28 mouse cellular contexts compared by ENCODE assay signal in the genomic region with DNA sequence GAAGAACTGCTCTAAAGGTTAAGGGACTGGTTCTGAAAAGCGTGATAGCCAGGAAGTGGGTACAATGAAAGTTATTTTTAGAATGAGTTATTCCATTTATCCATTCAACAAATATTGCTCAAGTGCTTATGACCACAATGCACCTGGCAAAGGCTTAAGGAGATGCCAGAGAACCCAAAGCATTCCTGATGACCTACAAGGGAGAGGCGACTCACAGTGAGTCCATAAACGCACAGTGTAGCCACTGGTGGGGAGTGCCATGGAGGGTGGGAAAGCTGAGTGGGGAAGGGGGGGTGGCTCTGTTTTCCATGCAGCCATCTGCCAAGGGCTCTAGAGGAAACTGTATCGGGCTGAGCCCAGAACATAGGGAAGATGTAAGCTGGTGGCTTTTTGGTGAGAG. TPM values are rescaled to one million over a fixed set of nuclear protein-coding genes. Genes with fewer than 3 reads are reported as not detected.
DNase-seq lines count a peak whose midpoint lies in the region; ATAC-seq and TF ChIP-seq lines count a peak whose summit lies in the region.
"Had no signal": no experiment of that assay in that cellular context is flagged by ENCODE, and none has a peak within 500 bp of the region (broad histone marks: within the 10 kb centered on the region; RNA-seq: fewer than 3 reads in every experiment).

No protein-coding gene starts in this region.

- in situ Hi-C loops in Patski (cut with MboI; ENCODE audit: low pct_unique_long_range_greater_than_20kb), result loop anchor here (25.0 kb wide), 1 partner anchor 437 kb away; no protein-coding TSS in a partner anchor

- H3K79me2 ChIP-seq in C2C12 (ENCODE audit: control insufficient read depth, insufficient read depth), result no peaks in the 10 kb centered on the region

- peak; percentile 78 for ATAC-seq in Patski
- ATAC-seq in lung, embryonic 16.5 days (ENCODE audit: low read depth), result peak; percentile 72; the same call in 1 of the 2 replicates
- ATAC-seq in forebrain, embryonic 14.5 days, result no peak
- ATAC-seq: liver, postnatal 0 days had no signal

- H3K27me3 ChIP-seq in C2C12 (ENCODE audit: control insufficient read depth, insufficient read depth, insufficient read length) (peaks cover 44% of the 10 kb centered on the region), Patski (no peaks in the 10 kb centered on the region)
- no peaks in the 10 kb centered on the region; the same call in 1 of the 2 replicates for H3K27me3 ChIP-seq in lung, embryonic 16.5 days (ENCODE audit: control insufficient read depth, insufficient read depth, low read depth, low read length)
- H3K27me3 ChIP-seq in forebrain, embryonic 14.5 days (replicated peaks; ENCODE audit: control insufficient read depth, insufficient read depth, low read length), result no peaks in the 10 kb centered on the region
- H3K27me3 ChIP-seq: hindbrain, embryonic 15.5 days; neural tube, embryonic 15.5 days had no signal

- H3ac ChIP-seq in C2C12 (ENCODE audit: control insufficient read depth, insufficient read length, low read depth), result no peak overlapping the region

- H3K9me3 ChIP-seq in lung, embryonic 16.5 days (ENCODE audit: control insufficient read depth, low read length), result no peaks in the 10 kb centered on the region
- H3K9me3 ChIP-seq in forebrain, embryonic 14.5 days (replicated peaks; ENCODE audit: control insufficient read depth, low read length), result no peaks in the 10 kb centered on the region
- H3K9me3 ChIP-seq: heart, embryonic 15.5 days; hindbrain, embryonic 15.5 days; neural tube, embryonic 15.5 days had no signal

- no peak overlapping the region for H3K4me3 ChIP-seq in C2C12 (ENCODE audit: insufficient read depth, poor library complexity, severe bottlenecking)
- H3K4me3 ChIP-seq in lung, embryonic 16.5 days (ENCODE audit: low read length), result no peak overlapping the region
- H3K4me3 ChIP-seq in forebrain, embryonic 14.5 days (ENCODE audit: low read depth, low read length), result no peak overlapping the region
- H3K4me3 ChIP-seq: gastrocnemius, adult 2 months; heart, embryonic 15.5 days; hindbrain, embryonic 15.5 days; neural tube, embryonic 15.5 days had no signal

- peaks cover 15% of the 10 kb centered on the region; the same call in 1 of the 2 replicates for H3K4me1 ChIP-seq in lung, embryonic 16.5 days (replicated peaks; ENCODE audit: control insufficient read depth, insufficient read depth, low read length)
- no peaks in the 10 kb centered on the region for H3K4me1 ChIP-seq in forebrain, embryonic 14.5 days (ENCODE audit: control insufficient read depth, insufficient read depth, low read length)
- H3K4me1 ChIP-seq: heart, embryonic 15.5 days; neural tube, embryonic 15.5 days had no signal

- POLR2A ChIA-PET in Patski (lab: Charles Lee), result no interaction called here

- H3K36me3 ChIP-seq in C2C12 (ENCODE audit: control insufficient read depth, insufficient read depth), result no peaks in the 10 kb centered on the region
- H3K36me3 ChIP-seq in lung, embryonic 16.5 days (ENCODE audit: control insufficient read depth, insufficient read depth, low read length), result no peaks in the 10 kb centered on the region
- no peaks in the 10 kb centered on the region for H3K36me3 ChIP-seq in forebrain, embryonic 14.5 days (ENCODE audit: control insufficient read depth, insufficient read depth, low read length)
- H3K36me3 ChIP-seq: heart, embryonic 15.5 days; hindbrain, embryonic 15.5 days; neural tube, embryonic 15.5 days had no signal

- CTCF ChIA-PET in Patski (lab: Charles Lee), result no interaction called here

- H3K27ac ChIP-seq in lung, embryonic 16.5 days (ENCODE audit: low read length), result peak overlapping the region; percentile 72
- no peak overlapping the region for H3K27ac ChIP-seq in forebrain, embryonic 14.5 days (ENCODE audit: low read depth, low read length)
- H3K27ac ChIP-seq: gastrocnemius, adult 2 months; heart, embryonic 15.5 days; hindbrain, embryonic 15.5 days; neural tube, embryonic 15.5 days had no signal

- H3K9ac ChIP-seq in lung, embryonic 16.5 days (ENCODE audit: low read length), result no peak overlapping the region
- H3K9ac ChIP-seq in forebrain, embryonic 14.5 days (ENCODE audit: low read length), result no peak overlapping the region
- H3K9ac ChIP-seq: heart, embryonic 15.5 days; hindbrain, embryonic 15.5 days; liver, postnatal 0 days; neural tube, embryonic 15.5 days had no signal

- H3K4me2 ChIP-seq in lung, embryonic 16.5 days (ENCODE audit: low read depth, low read length), result no peak overlapping the region
- no peak overlapping the region for H3K4me2 ChIP-seq in forebrain, embryonic 14.5 days (ENCODE audit: low read length)
- H3K4me2 ChIP-seq: heart, embryonic 15.5 days; hindbrain, embryonic 15.5 days; neural tube, embryonic 15.5 days had no signal

- 22% methylated on average over 4 of the region's 4 CpGs for whole genome bisulfite sequencing in lung, embryonic 16.5 days
- 50% methylated on average over 4 of the region's 4 CpGs for WGBS in forebrain, embryonic 14.5 days

- no peak for DNase-seq in Patski (ENCODE audit: low read depth, low spot score)
- DNase-seq in lung, postnatal 4 days, result peak; percentile 36 to 50
- no peak for DNase-seq in forebrain, embryonic 14.5 days (ENCODE audit: low spot score)
- no peak for DNase-seq in kidney, adult 9 months
- no peak for DNase-seq in ovary, adult 18-20 months (ENCODE audit: low spot score)
- DNase-seq: adrenal gland, adult 2 months; cerebellum, adult 11 months; cerebellum, postnatal 10 days; gastrocnemius, adult 2 months; heart, postnatal 4 days; kidney, adult 2 months; kidney, postnatal 25 days; layer of hippocampus, postnatal 36 days; liver, postnatal 0 days; spleen, adult 18-20 months; thymus, postnatal 36 days had no signal

- no peak for TF ChIP-seq CTCF in C2C12 (IDR thresholded peaks at IDR 0.05; ENCODE audit: control insufficient read depth, insufficient read depth, insufficient read length)
- TF ChIP-seq CTCF in Patski (IDR thresholded peaks at IDR 0.05), result no peak

- no peaks in the 10 kb centered on the region for H3K79me3 ChIP-seq in C2C12 (ENCODE audit: low read depth)

TF ChIP-seq in C2C12, 6 proteins besides CTCF, POLR2A, EP300 and RAD21:
- no peak for TF ChIP-seq FOSL1 (IDR thresholded peaks at IDR 0.05; ENCODE audit: insufficient read depth, low read length, poor library complexity, severe bottlenecking)
- TF ChIP-seq MYOD1 (IDR thresholded peaks at IDR 0.05; ENCODE audit: control insufficient read depth, insufficient read length, low read depth), result no peak
- no peak for TF ChIP-seq MAX (IDR thresholded peaks at IDR 0.05)
- TF ChIP-seq CEBPB (IDR thresholded peaks at IDR 0.05; ENCODE audit: low read depth), result peak; percentile 13
- no peak for TF ChIP-seq MYOG (IDR thresholded peaks at IDR 0.05; ENCODE audit: control insufficient read depth, extremely low read depth, insufficient read length)
- no peak for TF ChIP-seq USF1 (IDR thresholded peaks at IDR 0.05; ENCODE audit: low read depth)
TF ChIP-seq in C2C12: peak in this region for 1.

RNA-seq across cellular contexts. Expression of gene Wfdc2, which starts 12.9 kb away (rescaled TPM):
- not detected for polyA plus RNA-seq in C2C12 (2012; fragmentation: generic; extraction: Trizol)
- 0.15 TPM for polyA plus RNA-seq in Patski (2021)
- 486 and 558 TPM in 2 replicates for polyA plus RNA-seq in lung, embryonic 16.5 days (2015; fragmentation: Nextera tagmentation; extraction: Ambion mirVana)
- polyA plus RNA-seq in forebrain, embryonic 14.5 days (2014; fragmentation: Nextera tagmentation; extraction: Ambion mirVana), result 5.2 and 5.8 TPM in 2 replicates

RNA-seq across cellular contexts. Expression of gene Spint3, which starts 23.9 kb away (rescaled TPM):
- polyA plus RNA-seq in C2C12 (2012; fragmentation: generic; extraction: Trizol), result not detected
- polyA plus RNA-seq in Patski (2021), result not detected
- not detected in 2 replicates for polyA plus RNA-seq in lung, embryonic 16.5 days (2015; fragmentation: Nextera tagmentation; extraction: Ambion mirVana)
- polyA plus RNA-seq in forebrain, embryonic 14.5 days (2014; fragmentation: Nextera tagmentation; extraction: Ambion mirVana), result not detected in 2 replicates
- polyA plus RNA-seq: adrenal gland, adult 2 months; cortical plate, adult 2 months; embryonic facial prominence, embryonic 11.5 days; forebrain, embryonic 11.5 days; heart, embryonic 15.5 days; hindbrain, embryonic 15.5 days; intestine, embryonic 14.5 days; kidney, adult 2 months; limb, embryonic 11.5 days; liver, adult 2 months; liver, postnatal 0 days; midbrain, postnatal 0 days; neural tube, embryonic 15.5 days had no signal

RNA-seq across cellular contexts. Expression of gene Wfdc6a, which starts 35.9 kb away (rescaled TPM):
- polyA plus RNA-seq in C2C12 (2012; fragmentation: generic; extraction: Trizol) (not detected), Patski (2021) (not detected)
- polyA plus RNA-seq in lung, embryonic 16.5 days (2015; fragmentation: Nextera tagmentation; extraction: Ambion mirVana), result 0.92 and 1.4 TPM in 2 replicates
- not detected in 2 replicates for polyA plus RNA-seq in forebrain, embryonic 14.5 days (2014; fragmentation: Nextera tagmentation; extraction: Ambion mirVana)
- polyA plus RNA-seq: cortical plate, adult 2 months; embryonic facial prominence, embryonic 11.5 days; forebrain, embryonic 11.5 days; hindbrain, embryonic 15.5 days; kidney, adult 2 months; limb, embryonic 11.5 days; liver, postnatal 0 days; midbrain, postnatal 0 days; neural tube, embryonic 15.5 days had no signal

RNA-seq across cellular contexts. Expression of gene Eppin, which starts 44.1 kb away (rescaled TPM):
- not detected for polyA plus RNA-seq in C2C12 (2012; fragmentation: generic; extraction: Trizol)
- polyA plus RNA-seq in Patski (2021), result not detected
- not detected in 2 replicates for polyA plus RNA-seq in lung, embryonic 16.5 days (2015; fragmentation: Nextera tagmentation; extraction: Ambion mirVana)
- polyA plus RNA-seq in forebrain, embryonic 14.5 days (2014; fragmentation: Nextera tagmentation; extraction: Ambion mirVana), result not detected in 2 replicates
- polyA plus RNA-seq: adrenal gland, adult 2 months; cortical plate, adult 2 months; embryonic facial prominence, embryonic 11.5 days; forebrain, embryonic 11.5 days; heart, embryonic 15.5 days; hindbrain, embryonic 15.5 days; intestine, embryonic 14.5 days; kidney, adult 2 months; limb, embryonic 11.5 days; liver, adult 2 months; liver, postnatal 0 days; midbrain, postnatal 0 days; neural tube, embryonic 15.5 days had no signal

RNA-seq across cellular contexts. Expression of gene Pigt, which starts 52.0 kb away (rescaled TPM):
- 74.3 TPM for polyA plus RNA-seq in C2C12 (2012; fragmentation: generic; extraction: Trizol)
- polyA plus RNA-seq in Patski (2021), result 136 TPM
- 62.0 and 63.2 TPM in 2 replicates for polyA plus RNA-seq in lung, embryonic 16.5 days (2015; fragmentation: Nextera tagmentation; extraction: Ambion mirVana)
- polyA plus RNA-seq in forebrain, embryonic 14.5 days (2014; fragmentation: Nextera tagmentation; extraction: Ambion mirVana), result 66.8 and 72.2 TPM in 2 replicates

Comparison
In these comparisons a context has a peak if more than half of its experiments do, and no peak if none do; other contexts are left out.
1. DNase-seq: peak in lung, postnatal 4 days (2 of 2); none in Patski (single experiment), forebrain, embryonic 14.5 days (single experiment), kidney, adult 9 months (single experiment) and ovary, adult 18-20 months (single experiment).
2. RNA of gene Wfdc2, which starts 12.9 kb away (polyA plus RNA-seq): 486 to 558 TPM in lung, embryonic 16.5 days; 5.2 to 5.8 TPM in forebrain, embryonic 14.5 days, 0.15 TPM in Patski (single experiment) and not detected in C2C12 (single experiment); every median in the first group is over 10 times any median in the second.